Mouse (Mus musculus): Measurements from ENCODE around the gene Vmn1r83. TPM values are rescaled to one million over a fixed set of nuclear protein-coding genes. Genes with fewer than 3 reads are reported as not detected.

The Vmn1r83 gene
- total RNA-seq (2021) = not detected

- intact Hi-C loops (cut with DNase I) = no loop called here
- DNase-seq (ENCODE audit: low spot score in 2 of 2) = no peak
These were observed at the start of gene Vmn1r83 for GRCm38 (mm10) chr7:12329381-12329780. Gene Vmn1r83, minus strand, starts transcription at chr7:12329481.

DNA sequence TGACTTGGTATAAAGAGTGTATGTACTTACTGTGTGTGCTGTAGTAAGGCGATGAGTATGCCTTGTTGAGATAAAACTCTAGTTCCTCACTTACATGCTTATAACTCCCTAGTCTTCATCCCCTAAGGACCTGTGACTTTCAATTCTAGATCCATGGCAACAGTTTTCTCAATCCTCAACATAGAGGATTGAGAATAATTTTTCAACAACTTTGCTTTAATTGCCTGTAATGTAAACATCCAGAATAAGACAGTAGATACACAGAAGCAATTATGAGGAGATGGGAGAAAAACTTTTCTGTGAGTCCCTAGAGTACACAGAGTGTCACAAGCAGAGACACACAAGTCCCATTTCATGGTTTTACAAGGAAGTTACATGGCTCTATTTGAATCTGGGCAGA is 39.9 kb upstream of the Vmn1r83 start, which contains the start of gene Vmn1r84:
Gene Vmn1r84, minus strand, starts transcription at position 101 of the 400 bp plus-strand sequence.
- DNase-seq (ENCODE audit: low spot score in 2 of 2) = no peak
- intact Hi-C loops (cut with DNase I) = no loop called here

GRCm38 (mm10) chr7:12300130-12300529 is 29.2 kb downstream of the Vmn1r83 start, which contains the start of gene Vmn1r82:
Gene Vmn1r82, plus strand, starts transcription at chr7:12300430.
- intact Hi-C loops (cut with DNase I) = no loop called here

More at GRCm38 (mm10) chr7:12300130-12300529, 29.2 kb downstream of the Vmn1r83 start, which contains the start of gene Vmn1r82:
- no peak for DNase-seq (ENCODE audit: low spot score in 2 of 2)

Small RNAs within 50 kb of the gene (microRNA-seq; reads per million reads assigned to microRNA genes)
- not detected for gene Gm23521

Other genes with a start within 250 kb of the Vmn1r83 start
- not detected for gene Vmn1r78, start 179.2 kb downstream of the Vmn1r83 start, total RNA-seq (2021)
- gene Vmn1r79, start 158.2 kb downstream of the Vmn1r83 start, total RNA-seq (2021) = not detected
- gene Vmn1r80, start 140.2 kb downstream of the Vmn1r83 start, total RNA-seq (2021) = not detected
- gene Vmn1r81, start 61.2 kb downstream of the Vmn1r83 start, total RNA-seq (2021) = not detected
- not detected for gene Vmn1r82, start 29.1 kb downstream of the Vmn1r83 start, total RNA-seq (2021)
- not detected for gene Vmn1r84, start 39.8 kb upstream of the Vmn1r83 start, total RNA-seq (2021)
- gene Zfp551, start 93.3 kb upstream of the Vmn1r83 start, total RNA-seq (2021) = 1 to 10 TPM; 7.6 to 7.7 TPM
- gene Zfp606, start 148.8 kb upstream of the Vmn1r83 start, total RNA-seq (2021) = 10 to 100 TPM; 11.1 to 16.0 TPM
- gene 2900092C05Rik, start 183.0 kb upstream of the Vmn1r83 start, total RNA-seq (2021) = not detected